Mouse (Mus musculus) gastrocnemius, adult 18-20 months (tissue): Measurements from ENCODE around the gene Egflam. TPM values are rescaled to one million over a fixed set of nuclear protein-coding genes. Genes with fewer than 3 reads are reported as not detected.

Source experiments
- DNase-seq: peaks from one replicate; pipeline ENCODE4 v3.0.0; 2021; ENCODE audit warnings: low spot score
- long read RNA-seq, 2 experiments: library from polyadenylated mRNA; stranded (forward); transcript quantifications; one replicate each; pipeline ENCODE4 v2.0.0; 2021
- total RNA-seq, 2 experiments: library from RNA; stranded (reverse); gene quantifications; 2 replicates each; pipeline ENCODE4 v1.2.3; 2021

The Egflam gene
- 10 to 100 TPM; 12.2 to 16.9 TPM for total RNA-seq
- long read RNA-seq, experiment 1, full-length matches to known transcripts: 3 of 13 reads
- long read RNA-seq, experiment 1, partial matches to known transcripts: 9 of 13 reads
- long read RNA-seq, experiment 1, other reads (novel, unspliced or antisense): 1 of 13 reads
- long read RNA-seq, experiment 2, partial matches to known transcripts: 8 of 8 reads
- long read RNA-seq, experiment 2, other reads (novel, unspliced or antisense): 0 of 8 reads

DNA sequence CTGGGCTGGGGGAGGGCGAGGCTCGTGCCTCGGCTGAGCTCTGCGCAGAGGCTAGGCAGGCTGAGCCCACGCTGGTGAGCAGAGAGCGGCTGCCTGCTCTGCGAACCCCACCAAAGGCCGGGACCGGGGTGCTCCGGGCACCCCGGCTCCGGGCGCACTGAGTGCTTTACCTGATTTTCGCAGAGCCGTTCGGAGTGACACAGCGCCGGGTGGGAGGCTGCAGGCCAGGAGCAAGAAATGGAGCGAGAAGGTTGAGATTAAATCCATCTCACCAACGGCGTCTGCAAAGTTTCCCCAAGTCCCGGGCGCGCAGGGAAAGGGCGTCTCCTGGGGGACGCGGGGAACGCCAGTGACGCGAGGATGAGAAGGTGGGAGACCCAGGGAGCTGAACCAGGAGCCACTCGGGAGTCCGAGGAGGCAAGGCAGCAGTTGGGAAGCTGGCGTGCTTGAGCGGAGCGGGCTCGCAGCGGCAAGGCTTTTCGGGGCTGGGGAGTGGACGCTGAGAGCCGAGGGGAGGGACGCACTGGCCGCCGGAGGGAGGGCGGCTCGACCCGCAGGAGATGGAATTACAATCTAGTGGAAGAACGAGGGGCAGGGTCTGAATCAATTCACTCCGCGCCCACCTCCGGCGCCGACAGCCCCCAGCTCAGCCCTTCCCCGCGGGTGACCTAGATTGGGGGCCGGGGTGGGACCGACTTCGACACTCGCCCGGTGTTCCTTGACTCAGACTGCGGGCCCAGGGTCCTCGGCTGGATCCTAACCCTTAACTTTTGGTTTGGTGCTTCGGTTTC lies at the start of gene Egflam:
Gene Egflam, minus strand, starts transcription at position 578 of the 791 bp plus-strand sequence.
- no peak for DNase-seq

DNA sequence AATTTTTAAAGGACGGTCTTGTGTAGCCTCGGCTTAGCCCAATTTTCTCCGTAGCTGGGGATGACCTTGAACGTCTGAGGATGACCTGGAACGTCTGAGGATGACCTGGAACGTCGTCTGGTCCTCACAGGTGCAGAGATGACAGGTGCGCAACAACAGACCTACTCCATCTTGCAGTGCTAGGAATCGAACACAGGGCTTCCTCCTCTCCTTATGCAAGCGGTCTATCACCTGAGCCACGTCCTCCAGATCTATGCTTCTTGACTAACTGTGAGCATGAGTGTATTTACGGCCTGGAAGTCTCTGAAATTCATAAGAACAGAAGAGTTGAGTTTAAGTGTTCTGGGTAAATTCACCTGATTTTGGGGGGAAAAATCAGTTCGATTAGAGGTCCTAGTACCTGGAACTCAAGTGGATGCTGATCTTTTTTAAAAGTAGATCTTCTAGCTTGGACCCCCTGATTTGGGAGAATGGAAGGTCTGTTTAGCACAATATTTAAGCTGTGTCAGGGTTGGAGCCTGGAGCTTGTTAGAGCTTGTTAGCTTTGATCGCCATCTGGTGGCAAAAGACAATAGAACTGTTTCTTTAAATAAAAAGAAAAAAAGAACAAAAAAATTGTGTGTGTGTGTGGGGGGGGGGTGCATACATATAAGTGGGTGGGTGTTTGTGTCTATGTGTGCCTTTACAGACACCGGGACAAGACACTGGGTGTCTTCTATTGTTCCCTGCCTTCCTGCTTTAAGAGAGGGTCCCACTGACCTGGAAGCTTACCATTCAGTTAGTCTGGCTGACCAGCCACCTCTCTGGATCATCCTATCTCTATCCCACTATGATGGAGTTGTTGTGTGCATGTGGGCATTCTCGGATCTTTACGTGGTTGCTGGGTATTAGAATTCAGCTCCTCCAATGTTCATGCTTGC lies 45.5 kb upstream of the Egflam start:
- DNase-seq: no peak

DNA sequence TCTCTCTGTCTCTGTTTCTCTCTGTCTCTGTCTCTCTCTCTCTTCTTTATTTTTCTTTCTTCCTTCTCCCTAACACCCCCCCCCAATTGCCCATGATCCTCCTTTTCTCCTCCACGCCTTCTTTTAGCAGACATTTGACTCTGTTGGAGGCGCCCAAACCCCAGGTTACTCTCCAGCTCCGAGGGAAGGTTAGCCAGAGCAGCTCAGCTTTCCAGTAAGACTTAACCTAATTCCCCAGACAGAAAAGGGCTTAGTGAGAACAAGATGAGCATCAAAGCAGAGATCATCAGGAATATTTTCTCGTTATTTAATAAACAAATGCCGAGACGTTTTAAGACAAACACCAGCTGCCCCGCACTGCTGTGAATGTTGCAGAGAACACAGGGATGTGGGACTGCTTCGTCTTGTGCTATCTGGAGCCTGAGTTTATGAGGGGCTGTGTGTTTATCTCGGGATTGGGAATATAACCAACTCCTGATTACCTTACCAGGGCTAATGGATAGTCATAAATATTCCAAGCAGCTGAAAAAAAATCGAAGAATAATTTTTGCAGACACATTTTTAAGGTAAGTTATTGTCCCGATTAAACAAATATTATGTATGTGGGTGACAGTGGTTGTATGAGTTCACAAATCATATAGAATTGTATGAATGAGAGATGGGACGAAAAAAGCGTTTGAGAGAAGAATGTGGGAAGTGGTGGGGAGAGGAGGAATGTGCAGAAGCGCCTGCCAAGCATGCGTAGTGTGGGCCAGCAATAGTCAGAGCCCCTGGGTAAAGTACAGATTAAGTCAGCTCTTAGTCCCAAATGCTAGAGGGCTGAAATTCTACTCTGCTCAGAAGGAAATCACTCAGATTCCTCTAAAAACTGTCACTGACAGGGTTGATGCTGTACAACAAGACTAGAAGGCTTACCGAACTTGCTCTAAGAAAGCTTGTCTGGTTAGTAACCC lies 44.2 kb upstream of the Egflam start:
- no peak for DNase-seq

DNA sequence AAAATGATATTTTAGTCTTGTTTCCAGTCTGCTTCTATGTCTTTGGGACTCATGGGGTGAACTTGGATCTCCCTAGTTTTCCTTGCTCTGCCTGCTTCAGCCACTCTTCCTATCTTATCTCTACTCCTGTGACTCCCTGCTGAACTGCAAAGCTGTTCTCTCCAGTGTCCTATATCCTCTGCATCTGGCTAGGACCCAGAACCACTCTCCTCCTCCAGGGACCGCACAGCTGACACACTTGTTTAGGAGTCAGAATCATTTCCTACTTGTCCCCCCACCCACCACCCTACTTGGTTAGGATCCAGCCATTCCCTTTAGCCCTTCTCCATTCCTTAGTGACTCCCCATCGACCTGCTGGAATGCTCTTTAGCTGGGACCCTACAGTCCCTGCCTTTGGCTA lies 26.1 kb upstream of the Egflam start:
- DNase-seq: no peak

DNA sequence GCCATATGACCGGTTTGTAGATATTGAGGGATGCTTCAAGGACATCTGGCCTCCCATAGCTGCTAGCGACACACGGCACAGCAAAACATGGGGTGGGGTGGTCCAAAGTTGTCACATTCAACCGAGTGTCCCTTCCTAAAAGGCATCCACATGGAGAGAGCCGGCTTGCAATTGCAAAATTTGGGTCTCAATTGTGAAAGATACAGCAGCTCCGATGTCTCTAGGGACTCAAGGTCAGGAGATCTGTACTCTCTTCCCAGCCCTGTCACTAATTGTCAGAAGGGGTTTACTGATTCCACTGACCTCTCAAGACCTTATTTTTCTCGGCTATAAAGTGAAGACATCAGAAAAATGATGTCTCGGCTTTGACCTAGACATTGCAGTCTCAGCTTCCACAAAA lies 6.3 kb upstream of the Egflam start:
- no peak for DNase-seq

DNA sequence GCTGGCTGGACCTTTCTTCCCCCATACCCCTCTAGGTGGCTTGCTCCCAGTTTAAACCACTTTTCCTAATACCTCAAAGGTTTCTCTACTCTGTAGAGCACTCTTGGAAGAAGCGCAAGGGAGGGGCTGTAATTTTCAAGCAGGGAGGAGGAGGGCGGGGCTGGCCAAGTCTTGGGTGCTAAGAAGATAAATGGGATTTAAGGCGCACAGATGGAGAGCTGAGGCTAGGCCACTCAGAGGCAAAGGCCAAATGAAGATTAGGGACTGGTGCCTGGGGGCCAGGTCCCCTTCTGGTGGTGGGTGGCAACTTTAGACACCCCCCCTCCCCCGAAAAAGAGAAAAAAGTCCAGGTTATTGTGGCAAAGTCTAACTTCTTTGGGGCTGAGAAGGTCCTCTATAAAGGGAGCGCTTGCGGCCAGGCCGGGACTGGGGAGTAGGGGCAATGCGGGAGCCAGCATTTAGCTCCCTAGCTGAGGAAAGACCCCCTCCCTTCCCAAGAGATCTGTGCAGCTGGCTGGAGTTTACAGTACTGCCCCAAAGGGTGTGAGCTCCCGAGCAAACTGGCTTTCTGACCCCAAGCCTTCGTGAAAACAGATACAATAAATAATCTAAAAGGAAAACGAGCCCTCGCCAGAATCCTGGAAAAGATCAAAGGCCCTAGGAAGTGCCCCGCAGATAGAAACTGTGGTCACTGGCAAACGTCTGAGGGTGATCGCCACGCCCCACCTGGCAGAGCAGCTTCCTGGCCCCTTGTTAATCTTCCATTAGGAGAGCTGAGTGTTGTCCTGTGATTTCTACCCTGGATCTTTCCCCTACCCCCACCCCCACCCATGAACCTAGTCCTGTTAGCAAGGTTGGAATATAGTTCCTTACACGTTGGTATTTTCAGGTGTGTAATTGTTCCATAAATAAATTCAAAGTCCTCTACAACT lies 680 bp upstream of the Egflam start:
- no peak for DNase-seq

DNA sequence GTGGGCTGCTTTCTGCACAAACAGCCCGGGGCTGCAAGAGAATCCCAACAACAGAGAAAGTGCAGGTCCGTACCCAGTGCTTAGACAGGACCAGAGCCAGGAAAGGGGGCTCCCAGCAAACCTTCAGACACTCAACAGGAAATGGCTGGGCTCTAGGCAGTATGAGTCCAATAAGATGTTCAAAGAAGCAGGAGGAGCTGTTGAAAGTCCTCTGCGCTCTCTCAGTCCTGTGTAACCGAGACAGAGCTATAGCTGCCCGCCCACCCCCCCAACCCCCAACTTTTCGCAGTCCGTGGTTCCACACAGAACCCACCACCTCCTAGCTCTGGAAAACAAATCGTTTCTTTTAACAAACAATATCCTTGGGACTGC lies 763 bp downstream of the Egflam start:
- no peak for DNase-seq

DNA sequence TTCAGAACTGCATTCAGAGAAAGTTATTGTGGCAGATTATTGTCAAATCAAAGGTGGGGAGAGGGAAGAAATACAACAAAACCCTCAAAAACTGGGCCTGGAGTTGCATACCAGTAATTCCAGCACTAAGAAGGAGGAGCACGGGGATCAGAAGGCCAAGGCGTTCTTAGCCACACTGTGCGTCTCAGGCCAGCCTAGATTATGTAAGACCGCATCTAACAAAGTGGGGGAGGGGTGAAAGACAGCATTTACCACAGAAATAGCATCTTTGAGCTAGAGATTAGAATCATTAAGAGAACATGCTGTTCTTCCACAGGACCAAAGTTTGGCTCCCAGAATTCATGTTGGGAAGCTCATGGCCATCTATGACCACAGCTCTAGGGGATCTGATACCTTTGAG lies 14.8 kb downstream of the Egflam start:
- no peak for DNase-seq

DNA sequence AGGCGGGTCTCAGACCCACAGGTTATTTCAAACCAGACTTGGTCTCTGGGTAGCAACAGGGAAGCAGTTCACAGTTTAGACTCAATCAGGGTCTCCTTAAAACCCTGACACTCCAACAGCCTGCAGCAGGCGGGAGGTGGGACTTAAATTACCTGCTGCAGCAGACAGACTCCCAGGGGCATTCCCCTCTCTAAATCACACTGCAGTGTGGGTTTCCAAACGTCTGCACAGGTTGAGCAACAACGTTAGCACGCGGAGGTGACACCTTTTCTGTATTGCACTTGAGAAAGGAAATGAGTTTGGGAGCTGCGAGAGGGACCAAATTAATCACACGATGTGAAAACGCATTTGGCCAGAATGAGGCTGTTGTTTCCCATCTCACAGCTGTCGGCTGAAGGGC lies 15.7 kb downstream of the Egflam start:
- DNase-seq: no peak

DNA sequence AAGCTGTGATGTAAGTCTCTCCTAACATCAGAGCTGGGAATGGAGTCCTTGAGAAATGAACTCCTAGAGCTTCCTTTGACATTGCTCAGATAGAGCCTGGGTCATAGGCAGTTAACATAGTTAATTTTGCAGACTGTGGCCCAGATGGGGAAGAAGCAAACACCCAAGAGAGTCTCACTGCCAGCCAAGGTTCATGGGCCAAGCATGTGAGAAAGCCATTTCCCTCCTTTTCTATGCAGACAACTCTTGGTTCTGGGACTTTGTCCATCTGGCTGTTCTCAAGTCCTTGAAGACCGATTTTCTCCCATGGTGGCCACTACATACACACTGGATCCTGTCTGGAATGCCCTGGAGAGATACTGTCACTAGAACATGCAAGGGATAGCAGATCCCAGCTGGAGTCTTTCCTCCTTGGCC lies 45.6 kb downstream of the Egflam start:
- DNase-seq: peak; percentile 7

DNA sequence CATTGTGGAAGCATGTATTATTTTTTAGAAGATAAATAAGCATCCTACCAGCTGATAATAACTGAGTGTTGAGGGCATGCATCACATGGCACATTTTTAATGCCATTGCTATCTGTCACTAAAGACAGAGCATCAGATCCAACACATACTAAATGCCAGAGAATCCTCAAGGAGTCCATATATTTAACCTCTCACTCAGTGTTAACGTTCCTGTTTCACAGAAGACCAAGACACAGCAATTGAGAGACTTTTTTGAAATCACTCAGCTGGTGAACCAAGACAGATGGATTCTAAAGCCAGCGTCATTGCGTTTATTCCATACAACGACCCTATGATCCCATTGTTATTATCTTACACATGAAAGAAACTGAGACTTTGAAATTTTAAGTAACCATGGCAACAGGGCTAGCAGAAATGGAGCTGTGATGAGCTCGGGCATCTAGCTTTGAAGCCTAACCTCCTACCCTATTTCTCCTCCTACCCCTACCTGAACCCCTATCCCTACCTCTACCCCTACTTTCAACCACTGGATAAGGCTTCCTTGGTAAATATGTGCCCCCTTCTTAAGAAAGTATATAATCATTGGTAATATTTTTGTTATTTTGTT lies 57.4 kb downstream of the Egflam start:
- DNase-seq: no peak

DNA sequence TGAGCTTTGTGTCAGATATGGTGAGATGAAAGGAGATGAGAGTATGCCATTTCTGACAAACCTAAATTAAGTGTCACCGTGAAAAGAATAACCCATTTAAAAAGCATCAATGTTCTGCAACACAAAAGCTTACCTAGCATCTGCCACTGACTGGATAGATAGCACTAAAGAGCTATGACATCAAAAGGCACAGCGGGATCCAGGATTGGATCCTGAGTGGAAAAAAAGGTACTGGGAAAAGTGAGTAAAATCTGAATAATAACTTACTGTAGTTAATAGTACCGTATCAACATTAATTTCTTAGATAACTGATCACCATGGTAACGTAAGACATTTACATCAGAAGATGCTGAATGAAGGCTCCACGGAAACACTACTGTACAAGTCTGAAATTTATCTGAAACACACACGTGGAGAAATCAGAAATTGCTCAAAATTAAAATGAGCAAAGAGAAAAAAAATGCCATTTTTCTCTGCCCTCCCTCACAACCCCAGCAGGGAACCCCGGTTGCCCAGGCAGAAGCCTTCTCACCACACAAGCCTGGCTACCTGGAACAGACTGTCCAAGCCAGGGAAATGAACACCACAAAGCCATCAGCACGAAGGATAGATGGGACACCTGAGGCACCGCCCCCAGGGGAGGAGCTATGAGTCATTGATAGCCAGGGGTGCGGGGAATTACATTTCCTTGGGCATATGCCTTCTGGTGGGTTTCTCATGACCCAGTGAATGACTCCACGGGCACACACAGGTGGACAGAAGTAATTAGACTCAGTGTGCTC lies 63.5 kb downstream of the Egflam start:
- no peak for DNase-seq

DNA sequence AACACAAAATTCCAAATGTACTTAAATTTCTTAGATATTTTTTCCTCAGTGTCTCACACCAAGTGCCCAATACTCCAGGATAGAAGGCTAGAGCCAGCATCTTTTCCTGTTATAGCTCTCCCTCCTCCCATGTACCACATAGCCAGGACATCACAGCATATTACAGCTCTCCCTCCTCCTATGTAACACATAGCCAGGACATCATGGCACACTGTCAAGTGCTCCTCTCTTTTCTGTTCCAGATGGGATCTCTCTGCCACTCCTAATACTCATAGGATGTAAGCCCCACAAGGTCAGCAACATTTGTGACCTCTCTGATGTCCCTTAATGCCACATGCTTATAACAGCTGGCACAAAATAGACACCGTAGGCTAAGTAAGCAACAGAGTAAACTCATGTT lies 65.3 kb downstream of the Egflam start:
- DNase-seq: no peak

DNA sequence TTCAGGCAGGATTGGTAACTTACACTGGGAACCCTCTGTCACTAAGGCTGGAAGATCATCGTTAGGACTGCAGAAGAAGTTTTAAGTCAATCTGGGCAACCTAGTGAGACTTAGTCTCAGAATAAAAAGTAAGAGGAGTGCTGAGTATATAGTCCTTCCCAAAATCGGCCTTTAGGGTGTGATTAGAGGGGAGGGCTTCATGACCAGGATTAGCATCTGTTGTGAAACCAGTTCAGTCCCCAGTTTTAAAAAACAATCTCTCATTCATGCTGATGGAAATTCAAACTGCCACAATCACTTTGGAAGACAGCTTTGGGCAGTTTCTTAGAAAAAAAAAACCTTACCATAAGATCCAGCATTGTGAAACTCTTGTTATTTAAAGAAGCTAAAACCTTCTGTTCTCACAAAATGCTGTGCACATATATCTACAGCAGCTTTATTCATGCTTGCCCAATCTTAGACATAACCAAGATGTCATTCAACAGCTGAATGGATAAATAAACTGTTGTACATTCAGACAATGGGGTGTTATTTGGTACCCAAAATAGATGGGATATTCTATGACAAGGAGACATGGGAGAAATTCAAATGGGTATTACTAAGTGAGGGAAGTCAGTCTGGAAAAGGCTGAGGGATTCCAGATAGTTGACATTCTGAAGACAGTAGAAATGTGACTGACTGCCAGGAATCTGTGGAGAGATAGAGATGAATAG lies 75.4 kb downstream of the Egflam start:
- DNase-seq: no peak

DNA sequence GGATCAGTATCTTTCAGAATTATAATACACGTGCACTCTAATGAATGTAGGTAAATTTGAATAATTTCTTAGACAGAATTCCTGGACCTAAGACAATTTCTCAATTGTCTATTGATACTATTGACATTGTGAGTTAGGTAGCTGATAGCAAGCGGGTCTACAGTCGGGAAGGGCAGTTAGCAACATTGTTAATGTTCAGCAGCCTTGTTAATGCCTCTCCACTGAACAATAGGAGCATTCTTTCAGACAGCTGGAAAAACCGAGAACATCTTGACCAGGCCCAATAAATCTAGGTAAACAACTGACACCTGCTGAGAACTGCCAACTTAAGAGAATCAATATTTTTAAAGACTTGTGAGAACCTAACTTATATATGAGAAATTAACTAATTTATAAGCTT lies 77.3 kb downstream of the Egflam start:
- no peak for DNase-seq

DNA sequence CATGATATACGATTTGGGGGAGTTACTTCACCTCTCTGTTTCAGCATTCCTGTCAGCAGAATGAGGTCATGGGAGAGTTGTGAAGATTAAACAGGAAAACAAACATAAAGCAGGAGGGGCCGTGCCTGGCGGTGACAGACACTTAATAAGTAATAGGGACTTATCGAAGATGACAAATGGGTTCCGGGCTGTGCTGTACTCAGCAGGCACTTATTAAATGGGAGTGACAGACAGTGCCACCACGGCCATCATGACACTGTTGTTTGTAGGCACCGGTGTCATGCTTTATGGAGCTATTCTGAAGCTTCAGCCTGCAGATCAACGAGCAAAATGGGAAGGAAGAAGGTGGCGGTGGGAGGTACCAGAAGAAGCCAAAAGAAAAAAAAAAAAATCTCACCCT lies 82.7 kb downstream of the Egflam start:
- DNase-seq: no peak

DNA sequence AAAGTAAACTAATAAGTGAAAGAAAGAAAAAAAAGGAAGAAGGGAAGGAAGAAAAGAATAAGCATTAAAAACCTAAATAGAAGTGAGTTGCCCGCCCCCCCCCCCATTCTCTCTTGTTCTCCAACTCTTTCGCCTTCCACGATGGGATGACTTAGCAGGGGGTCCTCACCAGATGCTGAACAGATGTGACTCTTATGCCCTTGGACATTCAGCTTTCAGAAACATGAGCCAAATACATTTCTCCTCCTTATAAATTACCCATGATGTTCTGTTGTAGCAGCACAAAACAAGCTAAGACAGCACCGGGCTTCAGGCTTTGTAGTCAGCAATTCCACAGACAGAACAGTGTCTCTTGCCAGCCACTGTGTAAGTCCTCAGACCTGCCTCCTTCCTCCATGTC lies 89.5 kb downstream of the Egflam start:
- DNase-seq: no peak

DNA sequence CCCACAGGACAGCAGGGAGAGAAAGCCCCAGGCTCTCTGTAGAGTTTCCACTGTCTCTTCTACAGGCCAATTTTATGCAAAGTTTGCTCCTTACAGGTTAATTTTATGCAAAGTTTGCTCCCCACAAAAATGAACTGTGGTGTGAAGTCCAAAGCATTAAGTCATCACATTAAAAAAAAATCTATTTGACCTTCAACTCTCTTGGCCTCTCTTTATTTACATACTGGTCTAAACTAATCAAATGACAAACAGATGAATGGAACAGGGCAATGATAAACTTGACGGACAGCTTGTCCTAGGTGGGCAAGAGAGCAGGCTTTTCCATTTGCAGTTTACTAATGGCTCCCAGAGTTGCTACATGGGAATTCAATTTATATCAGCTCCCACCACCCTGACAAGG lies 98.3 kb downstream of the Egflam start:
- no peak for DNase-seq
